Mouse (Mus musculus): ENCODE measurements at regions not wholly inside any gene's neighbourhood (a gene's known extent, or its start where the extent isn't known, plus 50 kb on each side); places are given as distances from the start of the nearest gene placed in this dataset.

- H3K4me1 ChIP-seq (ENCODE audit: control insufficient read depth, insufficient read depth, insufficient read length, low read length) = no peaks in the 10 kb centered on the region
- no peak overlapping the region for H3K27ac ChIP-seq (replicated peaks; ENCODE audit: low read depth, low read length)
- no peak overlapping the region for H3K4me3 ChIP-seq (ENCODE audit: insufficient read depth, low read depth, low read length)
Measured at GRCm38 (mm10) chr10:96841956-96842355, 225.2 kb downstream of the Btg1 start.

GRCm38 (mm10) chr10:96845906-96846305 lies 229.1 kb downstream of the Btg1 start:
- Histone ChIP-seq H3K27ac (replicated peaks; ENCODE audit: low read depth, low read length) (no peak overlapping the region), H3K4me3 (ENCODE audit: insufficient read depth, low read depth, low read length) (no peak overlapping the region), H3K4me1 (ENCODE audit: control insufficient read depth, insufficient read depth, insufficient read length, low read length) (peaks cover 5% of the 10 kb centered on the region; the same call in 1 of the 2 replicates)

GRCm38 (mm10) chr10:96847028-96847427 lies 230.2 kb downstream of the Btg1 start:
- Histone ChIP-seq H3K27ac (replicated peaks; ENCODE audit: low read depth, low read length) (peak overlapping the region; percentile 77), H3K4me3 (ENCODE audit: insufficient read depth, low read depth, low read length) (no peak overlapping the region), H3K4me1 (ENCODE audit: control insufficient read depth, insufficient read depth, insufficient read length, low read length) (peaks cover 5% of the 10 kb centered on the region; the same call in 1 of the 2 replicates)

DNA sequence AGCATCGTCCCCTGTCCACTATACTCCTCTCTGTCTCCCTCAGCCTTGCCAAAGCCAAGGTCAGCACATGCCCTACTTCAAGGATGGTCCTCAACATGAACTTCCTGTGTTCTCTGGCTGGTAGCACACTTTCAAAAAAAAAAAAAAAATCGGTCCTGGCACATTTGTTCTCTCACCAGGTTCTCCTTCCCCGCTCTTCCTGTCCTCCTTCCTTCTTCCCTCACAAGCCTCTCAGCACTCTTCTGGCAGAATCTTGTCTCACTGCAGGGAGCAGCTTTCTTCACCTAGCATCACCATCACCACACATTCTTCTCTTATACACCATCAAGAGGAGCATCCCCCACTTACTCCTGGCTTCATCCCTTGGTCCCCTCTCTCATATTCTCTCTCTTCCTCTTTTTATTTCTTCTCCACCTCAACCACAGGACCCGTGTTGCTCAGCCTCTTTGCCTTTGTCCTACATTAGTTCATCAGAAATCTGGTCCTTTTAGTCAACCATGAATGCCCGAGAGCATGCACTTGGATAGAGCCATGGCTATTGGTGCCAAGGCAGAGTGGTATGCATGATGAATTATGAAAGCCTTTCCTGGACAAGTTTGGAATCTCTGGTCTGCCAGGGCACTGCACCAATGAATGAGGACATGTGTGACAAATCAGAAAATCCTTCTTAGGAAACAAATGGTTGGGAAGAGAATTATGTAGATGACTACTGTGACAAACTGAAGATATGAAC lies 230.8 kb downstream of the Btg1 start:
- H3K4me1 ChIP-seq (ENCODE audit: control insufficient read depth, insufficient read depth, insufficient read length, low read length) = peaks cover 5% of the 10 kb centered on the region; the same call in 1 of the 2 replicates
- no peak overlapping the region for H3K4me3 ChIP-seq (ENCODE audit: insufficient read depth, low read depth, low read length)

DNA sequence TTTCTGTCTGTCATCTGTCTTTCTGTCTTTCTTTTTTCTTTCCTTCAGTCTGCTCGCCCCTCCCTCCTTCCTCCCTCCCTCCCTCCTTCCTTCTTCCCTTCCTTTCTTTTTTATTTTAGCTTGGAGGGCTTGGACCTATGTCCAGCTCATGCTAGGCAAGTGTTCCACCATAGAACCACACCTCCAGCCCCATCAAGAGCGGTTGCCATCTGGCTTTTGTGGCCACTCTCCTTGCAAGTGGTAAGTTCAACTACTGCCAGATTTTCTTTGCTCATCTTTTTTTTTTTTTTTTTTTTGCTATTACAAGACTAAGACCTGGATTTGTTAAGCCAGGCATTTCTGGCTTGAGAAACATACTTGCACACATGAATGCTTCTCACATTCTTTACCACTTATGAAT lies 231.7 kb downstream of the Btg1 start:
- Histone ChIP-seq H3K4me3 (ENCODE audit: insufficient read depth, low read depth, low read length) (no peak overlapping the region), H3K27ac (replicated peaks; ENCODE audit: low read depth, low read length) (0 out of 2 replicates have a peak overlapping the region, but pooled peaks have one; percentile 12), H3K4me1 (ENCODE audit: control insufficient read depth, insufficient read depth, insufficient read length, low read length) (peaks cover 5% of the 10 kb centered on the region; the same call in 1 of the 2 replicates)

More for the DNA sequence above, 230.8 kb downstream of the Btg1 start:
- peak overlapping the region; percentile 77 for H3K27ac ChIP-seq (replicated peaks; ENCODE audit: low read depth, low read length)

DNA sequence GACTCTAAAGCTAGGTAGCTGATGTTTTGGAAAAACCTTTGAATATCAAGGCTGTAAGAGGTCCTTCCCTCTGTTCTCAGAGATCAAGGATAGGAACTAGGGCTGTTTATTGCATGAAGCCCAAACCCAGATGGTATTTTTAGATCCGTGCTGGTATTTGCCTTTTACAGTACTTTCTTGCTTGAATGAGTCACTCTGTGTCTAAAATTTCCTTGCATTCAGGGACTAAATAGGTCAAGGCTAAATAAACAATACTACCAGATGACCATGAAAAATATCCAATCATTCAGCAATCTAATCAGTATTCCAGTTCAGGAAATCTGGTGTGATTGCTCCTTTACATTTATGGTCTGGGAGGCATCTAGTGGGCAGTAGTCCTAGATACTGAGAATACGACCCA lies 243.6 kb downstream of the Btg1 start:
- Histone ChIP-seq H3K4me1 (ENCODE audit: control insufficient read depth, insufficient read depth, insufficient read length, low read length) (no peaks in the 10 kb centered on the region), H3K4me3 (ENCODE audit: insufficient read depth, low read depth, low read length) (no peak overlapping the region), H3K27ac (replicated peaks; ENCODE audit: low read depth, low read length) (no peak overlapping the region)

DNA sequence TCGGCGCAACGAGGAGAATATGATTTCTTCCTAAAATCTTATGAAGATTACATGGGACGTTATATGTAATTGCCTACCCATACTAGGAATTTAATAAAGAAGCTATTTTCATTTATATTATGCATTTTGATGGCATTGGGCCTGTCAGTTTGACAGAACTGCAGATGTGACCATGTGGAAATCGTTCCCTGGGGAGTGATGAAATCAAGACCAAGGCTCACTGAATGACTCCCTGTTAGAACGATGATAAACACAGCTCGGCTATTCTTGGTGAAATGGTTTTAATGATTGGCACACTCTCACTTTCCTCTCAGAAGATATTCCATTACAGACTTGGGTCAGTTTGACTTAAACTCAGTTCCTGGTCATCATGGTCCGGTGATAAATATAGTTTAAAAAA lies 246.4 kb downstream of the Btg1 start:
- no peak overlapping the region for H3K27ac ChIP-seq (replicated peaks; ENCODE audit: low read depth, low read length)
- no peak overlapping the region for H3K4me3 ChIP-seq (ENCODE audit: insufficient read depth, low read depth, low read length)
- no peaks in the 10 kb centered on the region for H3K4me1 ChIP-seq (ENCODE audit: control insufficient read depth, insufficient read depth, insufficient read length, low read length)

GRCm38 (mm10) chr10:96866468-96866867 lies 249.7 kb downstream of the Btg1 start:
- Histone ChIP-seq H3K4me3 (ENCODE audit: insufficient read depth, low read depth, low read length) (no peak overlapping the region), H3K27ac (replicated peaks; ENCODE audit: low read depth, low read length) (no peak overlapping the region), H3K4me1 (ENCODE audit: control insufficient read depth, insufficient read depth, insufficient read length, low read length) (no peaks in the 10 kb centered on the region)

- Histone ChIP-seq H3K4me1 (ENCODE audit: control insufficient read depth, insufficient read depth, insufficient read length, low read length) (no peaks in the 10 kb centered on the region; the same call in 1 of the 2 replicates), H3K4me3 (ENCODE audit: insufficient read depth, low read depth, low read length) (no peak overlapping the region), H3K27ac (replicated peaks; ENCODE audit: low read depth, low read length) (no peak overlapping the region)
Measured at GRCm38 (mm10) chr10:96871559-96872160, 254.9 kb downstream of the Btg1 start.

DNA sequence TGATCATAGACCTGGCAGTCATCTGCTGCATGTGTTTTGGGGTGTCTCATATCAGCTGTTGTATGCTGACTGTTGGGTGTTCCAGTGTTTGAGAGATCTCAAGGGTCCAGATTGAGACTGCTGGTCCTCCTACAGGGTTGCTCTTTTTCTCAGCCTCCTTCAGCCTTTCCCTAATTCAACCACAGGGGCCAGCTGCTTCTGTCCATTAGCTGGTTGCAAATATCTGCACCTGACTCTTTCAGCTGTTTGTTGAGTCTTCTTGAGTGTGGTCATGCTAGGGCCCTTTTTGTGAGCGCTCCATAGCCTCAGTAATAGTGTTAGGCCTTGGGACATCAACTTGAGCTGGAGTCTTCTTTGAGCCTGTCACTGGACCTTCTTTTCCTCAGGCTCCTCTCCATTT lies 257.8 kb downstream of the Btg1 start:
- no peak overlapping the region for H3K4me3 ChIP-seq (ENCODE audit: insufficient read depth, low read depth, low read length)
- no peak overlapping the region for H3K27ac ChIP-seq (replicated peaks; ENCODE audit: low read depth, low read length)
- H3K4me1 ChIP-seq (ENCODE audit: control insufficient read depth, insufficient read depth, insufficient read length, low read length) = no peaks in the 10 kb centered on the region; the same call in 1 of the 2 replicates

DNA sequence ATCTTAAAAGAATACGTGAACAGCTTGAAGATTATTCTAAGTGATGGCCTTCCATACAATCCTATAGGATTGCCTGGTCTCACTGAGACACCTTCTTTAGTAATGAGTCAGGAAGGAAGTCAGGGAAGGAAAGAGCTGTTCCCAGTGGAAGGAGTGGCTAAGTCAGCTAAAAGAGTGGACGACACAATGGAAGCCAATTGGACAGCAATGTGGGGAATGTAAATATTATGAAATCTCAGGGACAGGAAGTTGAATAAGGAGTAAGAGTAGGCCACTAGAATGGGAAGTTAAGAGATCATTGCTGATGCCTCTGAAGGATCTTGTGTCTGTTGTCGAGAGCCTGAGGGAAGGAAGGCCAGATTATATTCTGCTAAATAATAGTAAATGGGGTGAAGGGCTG lies 258.9 kb downstream of the Btg1 start:
- H3K4me1 ChIP-seq (ENCODE audit: control insufficient read depth, insufficient read depth, insufficient read length, low read length) = no peaks in the 10 kb centered on the region; the same call in 1 of the 2 replicates
- no peak overlapping the region for H3K4me3 ChIP-seq (ENCODE audit: insufficient read depth, low read depth, low read length)
- H3K27ac ChIP-seq (replicated peaks; ENCODE audit: low read depth, low read length) = no peak overlapping the region

- Histone ChIP-seq H3K4me3 (ENCODE audit: insufficient read depth, low read depth, low read length) (no peak overlapping the region), H3K4me1 (ENCODE audit: control insufficient read depth, insufficient read depth, insufficient read length, low read length) (no peaks in the 10 kb centered on the region; the same call in 1 of the 2 replicates), H3K27ac (replicated peaks; ENCODE audit: low read depth, low read length) (no peak overlapping the region)
Measured at GRCm38 (mm10) chr10:96879425-96879824, 262.6 kb downstream of the Btg1 start.

DNA sequence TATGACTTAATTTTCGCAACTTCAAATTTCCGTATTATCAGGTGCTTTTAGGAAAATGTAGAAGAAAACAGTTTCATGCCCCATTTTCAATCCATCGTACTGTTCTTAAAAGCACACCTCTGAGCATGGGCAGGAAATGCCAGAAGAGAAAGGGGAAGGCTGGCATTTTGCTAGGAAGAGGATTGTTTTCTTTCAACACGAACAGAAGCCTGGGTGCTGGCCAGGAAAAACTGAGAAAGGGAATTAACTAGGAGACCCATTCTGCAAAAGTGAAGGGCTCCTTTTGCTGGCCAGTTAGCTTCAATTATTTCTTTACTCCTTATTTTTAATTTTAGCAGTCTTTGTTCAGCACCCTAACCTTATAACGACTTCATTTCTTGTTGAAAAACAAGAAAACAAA lies 264.0 kb downstream of the Btg1 start:
- no peak overlapping the region for H3K4me3 ChIP-seq (ENCODE audit: insufficient read depth, low read depth, low read length)
- no peaks in the 10 kb centered on the region; the same call in 1 of the 2 replicates for H3K4me1 ChIP-seq (ENCODE audit: control insufficient read depth, insufficient read depth, insufficient read length, low read length)
- H3K27ac ChIP-seq (replicated peaks; ENCODE audit: low read depth, low read length) = no peak overlapping the region

GRCm38 (mm10) chr10:96881212-96881611 lies 264.4 kb downstream of the Btg1 start:
- Histone ChIP-seq H3K4me3 (ENCODE audit: insufficient read depth, low read depth, low read length) (no peak overlapping the region), H3K4me1 (ENCODE audit: control insufficient read depth, insufficient read depth, insufficient read length, low read length) (no peaks in the 10 kb centered on the region; the same call in 1 of the 2 replicates), H3K27ac (replicated peaks; ENCODE audit: low read depth, low read length) (no peak overlapping the region)

DNA sequence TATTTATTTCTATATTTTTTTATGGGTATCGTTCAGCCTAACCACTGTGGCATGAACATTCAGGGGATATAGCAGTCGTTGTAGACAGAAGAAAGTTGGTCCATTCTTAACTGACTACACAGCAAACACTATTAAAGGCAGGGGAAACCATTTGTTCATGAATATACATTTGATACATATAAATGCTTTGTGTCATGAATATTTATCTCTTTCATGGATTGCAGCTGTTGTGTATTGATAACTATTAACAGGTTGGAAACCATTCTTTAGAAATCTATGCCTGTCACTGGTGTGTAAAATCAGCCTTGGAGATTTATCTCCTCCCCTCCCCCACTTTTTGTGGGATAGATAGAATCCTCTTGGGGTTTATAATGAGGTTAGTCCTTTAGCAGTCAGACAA lies 264.9 kb downstream of the Btg1 start:
- H3K27ac ChIP-seq (replicated peaks; ENCODE audit: low read depth, low read length) = no peak overlapping the region
- H3K4me1 ChIP-seq (ENCODE audit: control insufficient read depth, insufficient read depth, insufficient read length, low read length) = no peaks in the 10 kb centered on the region
- H3K4me3 ChIP-seq (ENCODE audit: insufficient read depth, low read depth, low read length) = no peak overlapping the region

GRCm38 (mm10) chr10:96901150-96901549 lies 284.3 kb downstream of the Btg1 start:
- Histone ChIP-seq H3K4me3 (ENCODE audit: insufficient read depth, low read depth, low read length) (no peak overlapping the region), H3K27ac (replicated peaks; ENCODE audit: low read depth, low read length) (no peak overlapping the region), H3K4me1 (ENCODE audit: control insufficient read depth, insufficient read depth, insufficient read length, low read length) (no peaks in the 10 kb centered on the region)

Data from brown adipose tissue, adult 24 weeks (tissue).